Mouse (Mus musculus): Measurements from ENCODE around the gene Plac1. TPM values are rescaled to one million over a fixed set of nuclear protein-coding genes. Genes with fewer than 3 reads are reported as not detected.

The Plac1 gene
- polyA plus RNA-seq, 1 experiment from 2014 or later, result 5.4 TPM

- no peak overlapping the region for H3K27ac ChIP-seq (ENCODE audit: low read depth, low read length)
- WGBS, result 77% methylated on average over 5 of the region's 5 CpGs
- no peak overlapping the region for H3K4me3 ChIP-seq (ENCODE audit: low read length)
- no peak for ATAC-seq (ENCODE audit: low FRiP score, low TSS enrichment)
- H3K4me2 ChIP-seq (replicated peaks; ENCODE audit: low read depth, low read length), result no peak overlapping the region
- no peaks in the 10 kb centered on the region for H3K36me3 ChIP-seq (ENCODE audit: control insufficient read depth, insufficient read depth, low read length)
- H3K27me3 ChIP-seq (ENCODE audit: control insufficient read depth, insufficient read depth, low read length), result no peaks in the 10 kb centered on the region; the same call in 1 of the 2 replicates
- no peaks in the 10 kb centered on the region for H3K4me1 ChIP-seq (ENCODE audit: control insufficient read depth, insufficient read depth, low read length)
- no peak overlapping the region for H3K9ac ChIP-seq (ENCODE audit: low read depth, low read length)
- no peaks in the 10 kb centered on the region for H3K9me3 ChIP-seq (ENCODE audit: control insufficient read depth, low read length)
Observed at GRCm38 (mm10) chrX:53085559-53085958, 154.4 kb downstream of the Plac1 start.

GRCm38 (mm10) chrX:53064406-53064805, 175.5 kb downstream of the Plac1 start:
- 93% methylated on average over 3 of the region's 3 CpGs for WGBS
- Histone ChIP-seq H3K4me3 (ENCODE audit: low read length) (no peak overlapping the region), H3K4me2 (replicated peaks; ENCODE audit: low read depth, low read length) (no peak overlapping the region), H3K9me3 (ENCODE audit: control insufficient read depth, low read length) (no peaks in the 10 kb centered on the region), H3K36me3 (ENCODE audit: control insufficient read depth, insufficient read depth, low read length) (no peaks in the 10 kb centered on the region), H3K4me1 (ENCODE audit: control insufficient read depth, insufficient read depth, low read length) (no peaks in the 10 kb centered on the region), H3K9ac (ENCODE audit: low read depth, low read length) (no peak overlapping the region), H3K27me3 (ENCODE audit: control insufficient read depth, insufficient read depth, low read length) (no peaks in the 10 kb centered on the region), H3K27ac (ENCODE audit: low read depth, low read length) (no peak overlapping the region)
- no peak for ATAC-seq (ENCODE audit: low FRiP score, low TSS enrichment)

GRCm38 (mm10) chrX:53059426-53060007, 180.4 kb downstream of the Plac1 start:
- Histone ChIP-seq H3K27ac (ENCODE audit: low read depth, low read length) (no peak overlapping the region; the same call in 1 of the 2 replicates), H3K9ac (ENCODE audit: low read depth, low read length) (no peak overlapping the region), H3K9me3 (ENCODE audit: control insufficient read depth, low read length) (no peaks in the 10 kb centered on the region), H3K4me3 (ENCODE audit: low read length) (peak overlapping the region; percentile 25), H3K36me3 (ENCODE audit: control insufficient read depth, insufficient read depth, low read length) (no peaks in the 10 kb centered on the region), H3K4me1 (ENCODE audit: control insufficient read depth, insufficient read depth, low read length) (no peaks in the 10 kb centered on the region), H3K27me3 (ENCODE audit: control insufficient read depth, insufficient read depth, low read length) (no peaks in the 10 kb centered on the region), H3K4me2 (replicated peaks; ENCODE audit: low read depth, low read length) (peak overlapping the region; percentile 47)
- no peak for ATAC-seq (ENCODE audit: low FRiP score, low TSS enrichment)
- 39% methylated on average over 11 of the region's 11 CpGs for WGBS

- peaks cover 3% of the 10 kb centered on the region; the same call in 1 of the 2 replicates for H3K36me3 ChIP-seq (ENCODE audit: control insufficient read depth, insufficient read depth, low read length)
- H3K4me3 ChIP-seq (ENCODE audit: low read length), result peak overlapping the region; percentile 25
- H3K4me1 ChIP-seq (ENCODE audit: control insufficient read depth, insufficient read depth, low read length), result no peaks in the 10 kb centered on the region; the same call in 1 of the 2 replicates
- peak overlapping the region; percentile 49 for H3K9ac ChIP-seq (ENCODE audit: low read depth, low read length)
- ATAC-seq (ENCODE audit: low FRiP score, low TSS enrichment), result no peak
- H3K4me2 ChIP-seq (replicated peaks; ENCODE audit: low read depth, low read length), result peak overlapping the region; percentile 47
- peak overlapping the region; percentile 51; the same call in 1 of the 2 replicates for H3K27ac ChIP-seq (ENCODE audit: low read depth, low read length)
- H3K9me3 ChIP-seq (ENCODE audit: control insufficient read depth, low read length), result no peaks in the 10 kb centered on the region
- WGBS, result 17% methylated on average over 33 of the region's 33 CpGs
- H3K27me3 ChIP-seq (ENCODE audit: control insufficient read depth, insufficient read depth, low read length), result no peaks in the 10 kb centered on the region
Observed at GRCm38 (mm10) chrX:53058459-53059280, 181.2 kb downstream of the Plac1 start.

- Histone ChIP-seq H3K36me3 (ENCODE audit: control insufficient read depth, insufficient read depth, low read length) (peaks cover 3% of the 10 kb centered on the region; the same call in 1 of the 2 replicates), H3K4me3 (ENCODE audit: low read length) (peak overlapping the region; percentile 62; the same call in 1 of the 2 replicates), H3K9ac (ENCODE audit: low read depth, low read length) (peak overlapping the region; percentile 53; the same call in 1 of the 2 replicates), H3K4me2 (replicated peaks; ENCODE audit: low read depth, low read length) (peak overlapping the region; percentile 47), H3K4me1 (ENCODE audit: control insufficient read depth, insufficient read depth, low read length) (no peaks in the 10 kb centered on the region; the same call in 1 of the 2 replicates), H3K27ac (ENCODE audit: low read depth, low read length) (peak overlapping the region; percentile 77; the same call in 1 of the 2 replicates), H3K27me3 (ENCODE audit: control insufficient read depth, insufficient read depth, low read length) (no peaks in the 10 kb centered on the region), H3K9me3 (ENCODE audit: control insufficient read depth, low read length) (no peaks in the 10 kb centered on the region)
- ATAC-seq (ENCODE audit: low FRiP score, low TSS enrichment), result no peak
- 39% methylated on average over 6 of the region's 6 CpGs for WGBS
Observed at GRCm38 (mm10) chrX:53057760-53058090, 182.2 kb downstream of the Plac1 start.

- no peaks in the 10 kb centered on the region for H3K9me3 ChIP-seq (ENCODE audit: control insufficient read depth, low read length)
- ATAC-seq (ENCODE audit: low FRiP score, low TSS enrichment), result peak; percentile 92
- no peaks in the 10 kb centered on the region for H3K27me3 ChIP-seq (ENCODE audit: control insufficient read depth, insufficient read depth, low read length)
- 24% methylated on average over 40 of the region's 42 CpGs for WGBS
- no peaks in the 10 kb centered on the region; the same call in 1 of the 2 replicates for H3K4me1 ChIP-seq (ENCODE audit: control insufficient read depth, insufficient read depth, low read length)
- peak overlapping the region; percentile 62 for H3K4me3 ChIP-seq (ENCODE audit: low read length)
- H3K27ac ChIP-seq (ENCODE audit: low read depth, low read length), result peak overlapping the region; percentile 92
- peak overlapping the region; percentile 81 for H3K9ac ChIP-seq (ENCODE audit: low read depth, low read length)
- peak overlapping the region; percentile 47 for H3K4me2 ChIP-seq (replicated peaks; ENCODE audit: low read depth, low read length)
- H3K36me3 ChIP-seq (ENCODE audit: control insufficient read depth, insufficient read depth, low read length), result peaks cover 3% of the 10 kb centered on the region; the same call in 1 of the 2 replicates
Observed at GRCm38 (mm10) chrX:53057054-53057759, 182.7 kb downstream of the Plac1 start.

GRCm38 (mm10) chrX:53056627-53057026, 183.3 kb downstream of the Plac1 start:
- peaks cover 3% of the 10 kb centered on the region; the same call in 1 of the 2 replicates for H3K36me3 ChIP-seq (ENCODE audit: control insufficient read depth, insufficient read depth, low read length)
- no peaks in the 10 kb centered on the region for H3K27me3 ChIP-seq (ENCODE audit: control insufficient read depth, insufficient read depth, low read length)
- peak overlapping the region; percentile 92 for H3K27ac ChIP-seq (ENCODE audit: low read depth, low read length)
- 22% methylated on average over 30 of the region's 33 CpGs for WGBS
- H3K4me3 ChIP-seq (ENCODE audit: low read length), result peak overlapping the region; percentile 62
- no peaks in the 10 kb centered on the region for H3K9me3 ChIP-seq (ENCODE audit: control insufficient read depth, low read length)
- H3K9ac ChIP-seq (ENCODE audit: low read depth, low read length), result peak overlapping the region; percentile 81
- no peaks in the 10 kb centered on the region; the same call in 1 of the 2 replicates for H3K4me1 ChIP-seq (ENCODE audit: control insufficient read depth, insufficient read depth, low read length)
- ATAC-seq (ENCODE audit: low FRiP score, low TSS enrichment), result peak; percentile 36; the same call in 1 of the 2 replicates
- H3K4me2 ChIP-seq (replicated peaks; ENCODE audit: low read depth, low read length), result peak overlapping the region; percentile 47

GRCm38 (mm10) chrX:53055771-53056170, 184.1 kb downstream of the Plac1 start:
- Histone ChIP-seq H3K4me2 (replicated peaks; ENCODE audit: low read depth, low read length) (peak overlapping the region; percentile 47), H3K27ac (ENCODE audit: low read depth, low read length) (peak overlapping the region; percentile 92; the same call in 1 of the 2 replicates), H3K9ac (ENCODE audit: low read depth, low read length) (peak overlapping the region; percentile 81), H3K9me3 (ENCODE audit: control insufficient read depth, low read length) (no peaks in the 10 kb centered on the region), H3K4me3 (ENCODE audit: low read length) (peak overlapping the region; percentile 62), H3K36me3 (ENCODE audit: control insufficient read depth, insufficient read depth, low read length) (peaks cover 3% of the 10 kb centered on the region; the same call in 1 of the 2 replicates), H3K27me3 (ENCODE audit: control insufficient read depth, insufficient read depth, low read length) (no peaks in the 10 kb centered on the region), H3K4me1 (ENCODE audit: control insufficient read depth, insufficient read depth, low read length) (no peaks in the 10 kb centered on the region; the same call in 1 of the 2 replicates)
- 21% methylated on average over 9 of the region's 9 CpGs for WGBS
- ATAC-seq (ENCODE audit: low FRiP score, low TSS enrichment), result no peak

Measured in kidney, embryonic 14.5 days (tissue).